11 mouse cellular contexts compared by ENCODE assay signal in the genomic region with DNA sequence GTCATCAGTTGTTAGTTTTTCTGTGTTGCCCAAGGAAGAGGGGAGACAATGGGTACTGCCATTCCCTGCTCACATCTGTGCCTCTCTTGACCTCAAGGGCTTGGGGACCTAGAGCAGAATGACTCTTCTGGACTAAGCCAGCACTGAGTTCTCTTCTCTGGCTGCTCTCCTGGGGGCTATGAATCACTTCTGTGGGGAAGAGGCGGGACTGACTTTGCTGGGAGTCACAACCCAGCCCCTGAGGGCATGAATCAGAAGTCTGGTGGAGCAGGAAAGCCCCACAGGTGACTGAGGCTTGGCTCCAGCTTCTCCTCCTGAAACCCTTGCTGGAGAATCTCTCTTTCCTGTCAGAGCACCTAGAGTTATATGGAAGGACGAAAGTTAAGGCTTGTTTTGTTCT. TPM values are rescaled to one million over a fixed set of nuclear protein-coding genes. Genes with fewer than 3 reads are reported as not detected.
DNase-seq lines count a peak whose midpoint lies in the region; TF ChIP-seq lines count a peak whose summit lies in the region.
"Had no signal": no experiment of that assay in that cellular context is flagged by ENCODE, and none has a peak within 500 bp of the region (broad histone marks: within the 10 kb centered on the region; RNA-seq: fewer than 3 reads in every experiment).

No protein-coding gene starts in this region.

- TF ChIP-seq EP300 in MEL (IDR thresholded peaks at IDR 0.05; ENCODE audit: low read depth in 1 of 2, low read length in 2 of 2): no peak

- H3K9ac ChIP-seq in MEL (ENCODE audit: control insufficient read depth, low read depth, low read length, poor library complexity, severe bottlenecking): no peak overlapping the region
- H3K9ac ChIP-seq: limb, embryonic 12.5 days; neural tube, embryonic 12.5 days had no signal

- peak; percentile 95 for DNase-seq in heart, adult 11 months
- DNase-seq in heart, postnatal 4 days: no peak
- DNase-seq in MEL (ENCODE audit: low read depth, low spot score): peak; percentile 70
- peak; percentile 56 to 65 for DNase-seq in gastrocnemius, adult 8-10 months (ENCODE audit: low spot score in 2 of 2)
- peak; percentile 47 for DNase-seq in kidney, postnatal 14 days
- DNase-seq in embryo, embryonic 9.5 days (ENCODE audit: extremely low spot score): no peak
- DNase-seq in cerebellum, postnatal 14 days: no peak
- DNase-seq in B cell, adult 2 months: no peak
- DNase-seq: cerebellum, adult 11-12 months had no signal

- H3K9me3 ChIP-seq in MEL (replicated peaks; ENCODE audit: insufficient read depth, low read length): no peaks in the 10 kb centered on the region
- H3K9me3 ChIP-seq: limb, embryonic 12.5 days; neural tube, embryonic 12.5 days had no signal

- no peak overlapping the region for H3K27ac ChIP-seq in MEL (ENCODE audit: control insufficient read depth, low read depth, low read length)
- H3K27ac ChIP-seq: limb, embryonic 12.5 days; neural tube, embryonic 12.5 days had no signal

- no peak overlapping the region for H3K4me3 ChIP-seq in MEL (ENCODE audit: control insufficient read depth in 1 of 2, insufficient read depth in 1 of 2, low read depth in 2 of 2, low read length in 2 of 2)
- H3K4me3 ChIP-seq: limb, embryonic 12.5 days; neural tube, embryonic 12.5 days had no signal

- peaks cover 92% of the 10 kb centered on the region for H3K79me2 ChIP-seq in MEL (ENCODE audit: control insufficient read depth, insufficient read depth, low read length, poor library complexity)

- H3K27me3 ChIP-seq in MEL (ENCODE audit: control insufficient read depth in 1 of 2, insufficient read depth in 2 of 2, low read length in 2 of 2): no peaks in the 10 kb centered on the region
- H3K27me3 ChIP-seq: limb, embryonic 12.5 days; neural tube, embryonic 12.5 days had no signal

- TF ChIP-seq POLR2A in MEL (IDR thresholded peaks at IDR 0.05; ENCODE audit: control insufficient read depth in 1 of 2, insufficient read depth in 1 of 2, low read depth in 1 of 2, low read length in 2 of 2, poor library complexity in 1 of 2): 0 out of 4 replicates have a peak, but pooled peaks of 1 of the 2 experiments have one; percentile 2

- peaks cover 23 to 76% of the 10 kb centered on the region in 2 experiments for H3K4me1 ChIP-seq in MEL (ENCODE audit: control insufficient read depth in 1 of 2, insufficient read depth in 2 of 2, low read length in 2 of 2)

- no peak for TF ChIP-seq CTCF in MEL (IDR thresholded peaks at IDR 0.05 in 2 of 3, conservative IDR thresholded peaks at IDR 0.05 in 1 of 3; ENCODE audit: control insufficient read depth in 1 of 3, insufficient read depth in 1 of 3, low read depth in 2 of 3, low read length in 3 of 3, poor library complexity in 1 of 3, severe bottlenecking in 1 of 3)

- TF ChIP-seq RAD21 in MEL (IDR thresholded peaks at IDR 0.05; ENCODE audit: low read depth, low read length): no peak

- H3K36me3 ChIP-seq in MEL (ENCODE audit: control insufficient read depth in 1 of 2, insufficient read depth in 2 of 2, low read length in 2 of 2): peaks cover 18 to 93% of the 10 kb centered on the region in 2 experiments
- H3K36me3 ChIP-seq: neural tube, embryonic 12.5 days had no signal

TF ChIP-seq in MEL, 35 proteins besides CTCF, POLR2A, EP300 and RAD21:
- TF ChIP-seq MAZ (IDR thresholded peaks at IDR 0.05; ENCODE audit: low read depth, low read length): no peak
- TF ChIP-seq POLR2AphosphoS5 (IDR thresholded peaks at IDR 0.05; ENCODE audit: borderline replicate concordance, low read depth, low read length): no peak
- TF ChIP-seq RCOR1 (IDR thresholded peaks at IDR 0.05; ENCODE audit: low read depth, low read length): no peak

RNA-seq across cellular contexts. Expression of gene Ano6, which starts 12.1 kb away (rescaled TPM):
- 10 to 100 TPM; 43.2 to 46.6 TPM for total RNA-seq in heart, postnatal 4 days (2021)
- total RNA-seq in MEL (2012; rRNA removed): 66.6 and 69.4 TPM in 2 replicates
- polyA plus RNA-seq in MEL (2012; ENCODE audit: insufficient read depth in 1 of 2, insufficient read length in 2 of 2, low read depth in 1 of 2, low replicate concordance in 2 of 2, missing spikeins in 1 of 2): 10 to 100 TPM; 54.8 to 61.4 TPM
- 10 to 100 TPM; 35.0 to 44.7 (median 40.1) TPM for total RNA-seq in gastrocnemius, adult 8-10 months (2022)

Comparison
In these comparisons a context has a peak if more than half of its experiments do, and no peak if none do; other contexts are left out.
1. DNase-seq: peak in heart, adult 11 months (single experiment), MEL (single experiment), gastrocnemius, adult 8-10 months (2 of 2) and kidney, postnatal 14 days (single experiment); none in heart, postnatal 4 days (single experiment), embryo, embryonic 9.5 days (single experiment), cerebellum, postnatal 14 days (0 of 2) and B cell, adult 2 months (0 of 2).